Mouse (Mus musculus): ENCODE data around the gene Olfr766-ps1.

DNA sequence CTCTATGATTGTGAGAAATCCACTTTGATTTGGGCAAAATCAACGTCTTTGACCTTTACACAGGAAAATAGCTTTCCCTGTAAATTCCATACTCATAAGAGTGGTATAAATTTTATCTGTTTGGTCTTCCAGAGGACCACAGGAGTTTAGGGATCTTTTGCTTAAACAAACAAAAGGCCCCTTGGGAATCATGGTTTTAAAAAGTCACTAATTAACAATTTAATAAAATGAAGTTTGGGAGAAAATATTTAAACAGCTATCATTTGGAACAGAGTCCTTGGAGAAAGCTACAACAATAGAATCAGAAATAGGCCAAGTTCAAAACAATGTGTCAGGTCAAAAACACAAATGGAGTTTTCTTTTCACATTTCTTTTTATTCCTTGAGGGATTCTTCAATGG lies 30.5 kb upstream of the Olfr766-ps1 start, which contains the start of gene Olfr768:
- TF ChIP-seq CTCF (IDR thresholded peaks at IDR 0.05) (no peak), POLR2A (IDR thresholded peaks at IDR 0.05; ENCODE audit: insufficient read depth, low read depth, low read length) (no peak)
